Mouse (Mus musculus): ENCODE measurements around the gene Hexb. TPM values are rescaled to one million over a fixed set of nuclear protein-coding genes. Genes with fewer than 3 reads are reported as not detected.
A peak's percentile ranks its signal among the peaks of the same experiment; 100 is the strongest.
"Not testable (repeated sequence)": the region's sequence is repeated elsewhere in the genome, so short reads cannot be mapped to it uniquely, and the experiment has no call there.

Hexb gene
- total RNA-seq, 1 experiment: 82.5 TPM

DNA sequence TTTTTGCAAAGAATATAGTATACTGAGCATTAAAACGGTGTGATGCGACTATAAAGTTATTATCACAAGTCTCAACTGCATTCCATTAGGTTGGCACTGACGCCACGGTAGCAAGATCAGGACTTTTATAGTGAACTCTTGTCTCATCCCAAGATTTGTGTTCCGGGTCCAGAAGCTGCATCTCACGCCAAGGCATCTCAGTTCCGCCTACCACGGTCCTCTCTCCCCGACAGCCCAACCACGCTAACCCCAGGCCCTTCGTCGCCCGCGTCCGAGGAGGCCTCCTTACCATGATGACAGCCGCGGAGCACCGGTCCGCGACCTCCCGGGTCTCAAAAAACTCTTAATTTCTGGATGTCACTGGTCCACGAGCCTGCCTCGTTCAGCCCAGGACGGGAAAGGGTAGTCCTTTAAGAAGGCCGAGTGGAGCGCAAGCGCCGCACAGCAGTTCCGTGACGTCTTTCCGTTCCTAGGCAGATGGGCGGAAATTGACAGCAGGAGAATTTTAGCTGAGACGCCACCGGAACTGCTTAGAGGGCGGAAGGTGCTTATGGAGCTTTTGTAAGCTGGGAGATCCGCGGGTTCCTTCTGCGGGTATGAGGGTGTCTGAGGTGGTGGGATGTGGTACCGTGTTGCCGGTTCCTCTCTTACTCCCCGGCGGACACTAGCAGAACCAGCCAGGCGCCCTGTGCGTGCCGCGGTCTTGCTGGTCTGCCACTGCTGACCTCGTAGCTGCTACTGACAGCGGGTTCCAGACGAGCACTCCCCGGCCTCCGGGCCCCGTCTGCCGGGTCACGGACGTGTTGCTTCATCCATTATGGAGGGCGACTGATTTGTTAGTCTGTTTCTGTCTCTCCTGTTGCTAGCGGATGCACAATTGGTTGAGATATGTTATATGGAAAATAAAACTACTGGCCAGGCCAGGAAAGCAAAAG, 60.4 kb downstream of the Hexb start, which contains the start of the genes Gfm2 and Nsa2:
Gene Gfm2, plus strand, starts transcription at position 472 of the 935 bp plus-strand sequence.
Gene Nsa2, minus strand, starts transcription at position 472 of the 935 bp plus-strand sequence.
- in situ Hi-C loops (cut with MboI; ENCODE audit: low sequenced_read_pairs in 2 of 2, unreplicated experiment in 2 of 2): no loop called here
- H3K4me1 ChIP-seq (ENCODE audit: control insufficient read depth in 2 of 2, insufficient read depth in 2 of 2, low read length in 2 of 2, poor library complexity in 1 of 2): peaks cover 0 to 4% of the 10 kb centered on the region in 2 experiments; a peak in 1 of 4 replicates
- H3K9ac ChIP-seq (ENCODE audit: insufficient read depth, low read depth, low read length, poor library complexity, severe bottlenecking): peak within 1 kb of the TSS; percentile 98
- TF ChIP-seq ZC3H11A (IDR thresholded peaks at IDR 0.05; ENCODE audit: borderline replicate concordance, low read depth, low read length) (no peak), ZNF384 (IDR thresholded peaks at IDR 0.05; ENCODE audit: low read depth, low read length) (peak; percentile 16; the same call in 1 of the 2 replicates), MAFK (IDR thresholded peaks at IDR 0.05; ENCODE audit: insufficient read depth, low read depth, low read length) (0 out of 2 replicates have a peak, but pooled peaks have one; percentile 6), CHD2 (IDR thresholded peaks at IDR 0.05; ENCODE audit: low read depth, low read length) (0 out of 2 replicates have a peak, but pooled peaks have one; percentile 27), HCFC1 (IDR thresholded peaks at IDR 0.05; ENCODE audit: borderline replicate concordance, insufficient read depth, low read length) (peak; percentile 86)
- peaks cover 7% of the 10 kb centered on the region for H3K36me3 ChIP-seq (ENCODE audit: control insufficient read depth, insufficient read depth, low read length, poor library complexity, severe bottlenecking)
- no peaks in the 10 kb centered on the region for H3K9me3 ChIP-seq (ENCODE audit: control insufficient read depth, insufficient read depth, low read depth, low read length)
- peak; percentile 93 for DNase-seq (ENCODE audit: low read depth, low spot score)
- H3K4me3 ChIP-seq (ENCODE audit: insufficient read depth in 1 of 2, low read depth in 1 of 2, low read length in 2 of 2, poor library complexity in 1 of 2, severe bottlenecking in 1 of 2): peak within 1 kb of the TSS; percentile 98 to 100
- H3K27ac ChIP-seq (ENCODE audit: insufficient read depth, low read depth, low read length, poor library complexity, severe bottlenecking): peak within 1 kb of the TSS; percentile 54

DNA sequence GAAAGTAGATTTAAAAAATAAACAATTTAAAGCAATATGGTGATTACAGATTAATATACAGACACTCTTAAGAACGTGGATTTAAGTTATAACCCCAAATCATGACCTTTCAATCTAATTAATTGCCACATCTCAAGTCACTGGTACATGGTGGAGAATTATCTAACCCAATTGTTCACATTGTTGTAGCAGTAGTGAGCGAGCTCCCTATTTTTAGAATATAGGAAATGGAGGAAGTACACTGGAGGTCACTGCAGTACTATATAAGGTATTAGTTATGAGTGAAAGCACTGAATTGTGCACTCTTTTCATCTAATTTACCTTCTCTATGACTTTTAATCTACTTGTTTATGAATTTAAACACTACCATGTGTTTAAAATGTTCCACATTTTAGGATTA, 67.7 kb downstream of the Hexb start:
- H3K9ac ChIP-seq (ENCODE audit: insufficient read depth, low read depth, low read length, poor library complexity, severe bottlenecking); H3K4me3 ChIP-seq (ENCODE audit: insufficient read depth in 1 of 2, low read depth in 1 of 2, low read length in 2 of 2, poor library complexity in 1 of 2, severe bottlenecking in 1 of 2); H3K9me3 ChIP-seq (ENCODE audit: control insufficient read depth, insufficient read depth, low read depth, low read length); H3K4me1 ChIP-seq (ENCODE audit: control insufficient read depth in 2 of 2, insufficient read depth in 2 of 2, low read length in 2 of 2, poor library complexity in 1 of 2); in situ Hi-C loops (cut with MboI; ENCODE audit: low sequenced_read_pairs in 2 of 2, unreplicated experiment in 2 of 2); H3K27ac ChIP-seq (ENCODE audit: insufficient read depth, low read depth, low read length, poor library complexity, severe bottlenecking); DNase-seq (ENCODE audit: low read depth, low spot score): not testable (repeated sequence)
- H3K36me3 ChIP-seq (ENCODE audit: control insufficient read depth, insufficient read depth, low read length, poor library complexity, severe bottlenecking): peaks cover 21% of the 10 kb centered on the region

DNA sequence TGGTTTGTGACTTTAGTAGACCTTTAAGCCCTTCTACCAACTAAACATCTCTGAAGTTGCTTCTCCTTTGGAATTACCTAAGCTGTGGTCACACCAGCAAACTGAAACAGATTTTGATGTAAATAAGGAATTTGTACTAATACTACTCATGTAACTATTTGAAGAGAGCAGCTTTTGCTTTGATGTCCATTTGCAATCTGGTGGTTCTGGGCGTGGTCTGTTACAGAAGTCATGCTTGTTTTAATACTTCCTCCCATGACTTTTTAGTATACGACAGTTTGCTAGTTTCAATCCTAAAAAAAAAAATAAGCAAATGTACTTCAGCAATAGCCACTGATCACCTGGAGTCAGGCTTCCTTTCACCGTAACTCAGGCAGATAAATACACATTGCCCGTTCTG, 68.5 kb downstream of the Hexb start:
- in situ Hi-C loops (cut with MboI; ENCODE audit: low sequenced_read_pairs in 2 of 2, unreplicated experiment in 2 of 2); DNase-seq (ENCODE audit: low read depth, low spot score); H3K4me3 ChIP-seq (ENCODE audit: insufficient read depth in 1 of 2, low read depth in 1 of 2, low read length in 2 of 2, poor library complexity in 1 of 2, severe bottlenecking in 1 of 2); H3K4me1 ChIP-seq (ENCODE audit: control insufficient read depth in 2 of 2, insufficient read depth in 2 of 2, low read length in 2 of 2, poor library complexity in 1 of 2); H3K9me3 ChIP-seq (ENCODE audit: control insufficient read depth, insufficient read depth, low read depth, low read length); H3K9ac ChIP-seq (ENCODE audit: insufficient read depth, low read depth, low read length, poor library complexity, severe bottlenecking); H3K27ac ChIP-seq (ENCODE audit: insufficient read depth, low read depth, low read length, poor library complexity, severe bottlenecking): not testable (repeated sequence)
- H3K36me3 ChIP-seq (ENCODE audit: control insufficient read depth, insufficient read depth, low read length, poor library complexity, severe bottlenecking): peaks cover 23% of the 10 kb centered on the region

Other genes starting within 250 kb of the Hexb start
- gene 1700029F12Rik, start 164.0 kb downstream of the Hexb start, total RNA-seq (2012; rRNA removed): not detected in 2 replicates
- gene Fam169a, start 131.1 kb downstream of the Hexb start, total RNA-seq (2012; rRNA removed): 63.4 and 67.2 TPM in 2 replicates
- 6.7 and 8.4 TPM in 2 replicates for gene Gm6169, start 99.1 kb downstream of the Hexb start, total RNA-seq (2012; rRNA removed)
- gene Gfm2, start 60.4 kb downstream of the Hexb start, total RNA-seq (2012; rRNA removed): 70.6 and 100 TPM in 2 replicates
- gene Nsa2, start 60.4 kb downstream of the Hexb start, total RNA-seq (2012; rRNA removed): 98.3 and 116 TPM in 2 replicates
- gene Enc1, start 42.7 kb upstream of the Hexb start, total RNA-seq (2012; rRNA removed): 63.1 and 73.6 TPM in 2 replicates